Mouse (Mus musculus): ENCODE results near the gene Mfsd4a.

DNA sequence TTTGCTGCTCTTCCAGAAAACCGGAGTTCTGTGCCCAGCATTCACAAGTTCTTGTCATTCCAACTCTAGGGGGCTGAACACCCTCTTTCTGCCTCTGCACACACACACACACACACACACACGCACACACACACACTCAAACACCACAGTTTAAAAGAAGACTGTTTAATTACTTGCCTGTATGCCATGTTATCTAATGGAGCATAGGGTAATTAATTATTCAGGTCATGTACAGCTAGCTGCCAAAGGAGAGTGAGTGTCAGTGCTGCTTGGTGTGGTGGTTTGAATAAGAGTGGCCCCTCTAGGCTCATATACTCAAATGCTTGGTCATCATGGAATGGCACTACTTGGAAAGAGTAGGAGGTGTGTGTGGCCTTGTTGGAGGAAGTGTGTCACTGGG lies 84.1 kb downstream of the Mfsd4a start:
- TF ChIP-seq CTCF (IDR thresholded peaks at IDR 0.05; ENCODE audit: low read depth), result no peak
- TF ChIP-seq EP300 (IDR thresholded peaks at IDR 0.05; ENCODE audit: low read depth), result no peak

Measured in heart, postnatal 0 days (tissue).